Mouse (Mus musculus): Measurements from ENCODE around the gene Sez6l2.

DNA sequence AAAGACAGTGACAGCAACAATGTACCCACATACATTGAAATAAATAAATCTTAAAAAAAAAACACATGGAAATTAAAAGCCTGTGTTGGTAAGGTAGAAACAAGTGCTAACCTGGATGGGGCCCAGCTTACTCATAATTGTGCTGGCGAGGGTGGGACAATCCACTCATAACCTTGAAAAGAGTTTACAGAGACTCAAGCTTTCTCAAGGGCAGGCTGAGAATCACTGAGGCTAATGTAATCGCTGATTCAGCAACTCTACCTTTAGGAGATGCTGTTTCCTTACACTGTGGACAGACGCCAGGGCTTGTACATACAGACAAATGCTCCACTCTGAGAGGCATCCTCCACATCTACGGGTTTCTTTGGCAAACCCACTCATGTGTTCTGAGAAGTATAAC, 30.4 kb upstream of the Sez6l2 start:
- no peak for TF ChIP-seq POLR2A (IDR thresholded peaks at IDR 0.05; ENCODE audit: low read depth, low read length)
- no peak for TF ChIP-seq CTCF (IDR thresholded peaks at IDR 0.05; ENCODE audit: borderline replicate concordance, insufficient read depth, low read length)

Measured in embryonic fibroblast, embryonic 13.5 days (primary cell).